Mouse (Mus musculus) R1 (cell line): ENCODE measurements around the gene R3hdm4.
A peak's percentile ranks its signal among the peaks of the same experiment; 100 is the strongest.
"Not testable (repeated sequence)": the region's sequence is repeated elsewhere in the genome, so short reads cannot be mapped to it uniquely, and the experiment has no call there.

Experiments
- DNase-seq: peaks from one replicate; pipeline ENCODE4 v3.0.0-alpha.2; 2018; ENCODE audit warnings: low read depth, low spot score

The R3hdm4 gene

GRCm38 (mm10) chr10:79906712-79907111, 14.3 kb downstream of the R3hdm4 start:
- DNase-seq: no peak

DNA sequence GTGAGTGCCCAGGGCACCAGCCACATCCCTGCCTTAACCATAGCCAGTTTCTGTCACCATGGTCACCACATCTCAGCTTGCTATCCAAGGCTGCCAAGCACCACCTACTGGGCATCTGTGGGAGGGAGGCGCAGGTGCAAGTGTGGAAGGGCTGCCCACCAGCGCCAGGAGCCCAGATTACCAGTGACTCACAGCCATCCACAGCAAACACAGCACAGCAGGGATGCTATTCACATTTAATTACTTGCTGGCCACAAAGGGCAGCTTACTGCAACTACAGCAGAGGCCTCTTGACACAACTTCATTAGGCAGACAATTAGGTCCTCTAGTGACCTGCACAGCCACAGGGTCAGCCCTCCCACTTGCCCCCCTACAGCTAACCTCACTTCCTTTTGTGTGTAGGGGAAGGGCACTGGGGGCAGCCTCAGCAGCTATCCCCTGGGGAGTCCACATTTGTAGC, 20.0 kb downstream of the R3hdm4 start:
- DNase-seq: no peak

GRCm38 (mm10) chr10:79897316-79898245, 23.4 kb downstream of the R3hdm4 start:
- no peak for DNase-seq

- no peak for DNase-seq
These were observed 24.2 kb downstream of the R3hdm4 start for GRCm38 (mm10) chr10:79896814-79897213.

- no peak for DNase-seq
These were observed 24.7 kb downstream of the R3hdm4 start for GRCm38 (mm10) chr10:79896306-79896705.

- DNase-seq: peak; percentile 88
These were observed 28.4 kb downstream of the R3hdm4 start for GRCm38 (mm10) chr10:79892451-79893118.

DNA sequence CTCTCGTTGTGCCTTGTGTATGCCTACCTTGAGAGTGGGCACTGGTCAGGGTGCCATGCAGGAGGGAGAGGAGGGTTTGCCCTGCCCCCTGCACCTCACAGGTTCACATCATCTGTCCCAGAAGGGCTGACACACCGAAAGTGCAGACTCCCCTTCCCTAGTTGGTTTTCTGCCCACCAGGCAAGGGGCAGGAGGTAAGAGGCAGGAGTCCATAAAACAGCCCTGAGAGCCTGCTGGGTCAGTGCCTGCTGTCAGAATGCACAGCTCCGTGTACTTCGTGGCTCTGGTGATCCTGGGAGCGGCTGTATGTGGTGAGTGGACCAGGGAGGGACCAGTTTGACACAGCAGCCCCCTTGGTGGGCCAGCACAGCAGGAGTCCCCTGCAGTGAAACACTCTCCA, 30.3 kb downstream of the R3hdm4 start, which contains the start of gene Cfd:
Gene Cfd, plus strand, starts transcription at position 184 of the 400 bp plus-strand sequence.
- DNase-seq: no peak

DNA sequence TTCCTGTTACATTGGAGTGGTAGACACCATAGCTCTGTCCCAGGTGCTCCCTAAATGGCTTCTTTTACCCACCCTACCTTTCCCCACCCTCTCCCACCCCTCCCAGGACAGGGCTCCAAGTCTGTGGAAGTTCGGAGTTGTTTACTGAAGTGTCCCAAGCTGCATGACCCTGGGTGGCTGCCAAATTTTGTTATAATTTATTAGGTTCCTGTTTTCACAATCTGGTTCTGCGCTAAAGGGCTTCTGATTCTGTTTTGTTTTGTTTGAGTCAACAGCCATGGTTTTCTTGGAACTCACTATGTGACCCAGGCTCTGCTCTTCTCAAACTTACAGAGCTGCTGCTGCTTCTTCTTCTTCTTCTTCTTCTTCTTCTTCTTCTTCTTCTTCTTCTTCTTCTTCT, 31.6 kb downstream of the R3hdm4 start:
- no peak for DNase-seq

DNA sequence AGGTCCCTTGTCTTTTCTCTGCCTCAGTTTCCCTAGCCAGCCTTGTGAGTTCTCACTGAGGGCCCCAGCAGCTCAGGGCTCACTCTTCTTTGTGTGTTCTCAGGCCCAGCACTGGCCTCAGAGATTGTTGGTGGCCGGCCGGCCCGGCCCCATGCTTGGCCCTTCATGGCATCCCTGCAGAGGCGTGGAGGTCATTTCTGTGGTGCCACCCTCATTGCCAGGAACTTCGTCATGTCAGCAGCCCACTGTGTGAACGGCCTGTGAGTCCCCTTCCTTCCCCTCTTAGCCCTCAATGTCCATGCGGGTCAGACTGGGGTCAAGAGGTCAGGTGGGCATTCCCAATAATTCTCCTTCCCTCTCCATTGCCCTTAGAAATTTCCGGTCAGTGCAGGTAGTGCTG, 34.4 kb downstream of the R3hdm4 start:
- no peak for DNase-seq

DNA sequence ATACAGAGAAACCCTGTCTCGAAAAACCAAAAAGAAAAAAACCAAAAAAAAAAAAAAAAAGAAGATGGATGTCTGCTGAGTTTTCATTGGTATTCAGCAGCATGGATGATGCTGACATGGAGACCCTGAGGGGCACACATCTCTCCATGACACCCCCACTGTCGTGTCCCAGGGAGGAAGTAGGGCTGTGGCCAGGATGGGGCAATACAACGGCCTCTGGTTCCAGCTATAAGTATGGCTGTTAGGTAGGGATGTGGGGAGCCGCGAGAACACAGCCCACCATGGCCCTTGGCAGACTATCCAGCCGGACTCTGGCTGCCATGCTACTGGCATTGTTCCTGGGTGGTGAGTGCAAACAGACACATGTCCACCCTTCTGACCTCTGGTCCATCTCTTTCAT, 35.0 kb downstream of the R3hdm4 start, which contains the start of gene Elane:
Gene Elane, plus strand, starts transcription at position 194 of the 400 bp plus-strand sequence.
- DNase-seq: no peak

- not testable (repeated sequence) for DNase-seq
These were observed 36.1 kb downstream of the R3hdm4 start for GRCm38 (mm10) chr10:79884938-79885337.

DNA sequence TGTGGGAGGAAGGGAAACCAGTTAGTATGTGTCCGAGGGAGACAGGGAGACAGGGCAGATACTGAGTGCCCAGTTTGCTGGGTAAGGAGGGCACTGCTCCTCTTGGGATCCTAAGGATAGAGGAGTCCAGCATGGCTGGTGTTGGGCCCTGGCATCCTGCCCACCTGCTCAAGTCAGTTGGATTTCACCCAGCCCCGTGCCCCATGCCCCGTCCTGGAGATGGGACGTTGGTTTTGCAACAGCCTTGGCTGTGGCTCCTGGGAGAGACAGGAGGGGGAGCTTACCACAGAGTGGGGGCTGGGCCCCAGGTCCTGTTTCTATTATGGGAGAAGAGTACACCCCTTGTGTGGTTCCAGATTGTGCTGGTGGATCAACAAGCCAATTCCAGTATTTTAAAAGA, 36.6 kb downstream of the R3hdm4 start:
- no peak for DNase-seq

GRCm38 (mm10) chr10:79883297-79884084, 37.5 kb downstream of the R3hdm4 start:
- peak; percentile 90 for DNase-seq

DNA sequence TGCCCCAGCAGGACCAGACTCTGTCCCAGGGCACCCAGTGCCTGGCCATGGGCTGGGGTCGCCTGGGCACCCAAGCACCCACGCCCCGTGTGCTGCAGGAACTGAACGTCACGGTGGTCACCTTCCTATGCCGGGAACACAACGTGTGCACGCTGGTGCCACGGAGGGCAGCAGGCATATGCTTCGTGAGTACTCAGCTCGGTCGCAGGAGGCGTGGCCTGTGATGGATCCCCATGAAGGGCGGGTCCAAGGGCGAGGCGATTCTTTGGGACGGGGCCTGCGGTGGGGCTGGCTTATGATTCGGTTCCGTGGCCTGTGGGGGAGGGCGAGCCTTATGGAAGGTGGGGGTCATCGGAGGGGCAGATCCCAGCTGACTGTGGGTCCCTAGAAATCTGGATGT, 39.0 kb downstream of the R3hdm4 start:
- DNase-seq: peak; percentile 63

DNA sequence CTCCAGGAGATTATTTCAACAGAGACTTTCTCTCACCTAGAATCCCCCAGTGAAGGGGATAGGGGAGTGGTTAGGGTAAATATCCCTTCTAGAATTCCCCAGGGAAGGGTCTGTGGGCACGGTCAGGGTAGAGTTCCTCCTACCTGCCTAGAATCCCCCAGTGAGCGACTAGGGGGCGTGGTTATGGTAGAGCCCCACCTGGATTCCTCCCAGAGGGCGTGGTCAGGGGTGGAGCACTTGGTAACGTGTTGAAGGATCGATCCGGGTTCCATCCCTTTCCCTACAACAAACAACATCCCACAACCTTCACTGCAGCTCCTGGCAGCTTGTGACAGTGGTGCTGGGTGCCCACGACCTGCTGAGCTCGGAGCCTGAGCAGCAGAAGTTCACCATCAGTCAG, 40.3 kb downstream of the R3hdm4 start:
- peak; percentile 46 for DNase-seq

GRCm38 (mm10) chr10:79879527-79879926, 41.5 kb downstream of the R3hdm4 start:
- DNase-seq: no peak

GRCm38 (mm10) chr10:79877757-79878156, 43.3 kb downstream of the R3hdm4 start:
- DNase-seq: no peak

DNA sequence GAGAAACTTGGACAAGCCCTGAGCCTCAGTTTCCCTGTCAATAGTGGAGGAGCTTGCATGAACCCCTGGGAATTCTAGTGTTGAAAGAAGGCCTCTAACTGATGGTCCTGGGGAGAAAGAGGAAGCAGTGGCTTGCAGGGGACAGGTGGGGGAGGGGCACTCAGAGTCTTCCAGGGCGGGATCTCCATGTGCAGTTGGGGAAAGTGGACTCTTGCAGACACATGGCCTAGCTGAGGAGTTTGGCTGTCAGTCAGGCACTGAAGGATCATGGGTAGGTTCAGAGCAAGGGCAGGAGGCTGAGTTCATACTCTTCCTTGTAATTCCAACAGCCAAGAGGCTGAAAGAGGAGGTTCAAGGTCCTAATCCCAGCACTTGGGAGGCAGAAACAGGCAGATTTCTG, 43.8 kb downstream of the R3hdm4 start:
- DNase-seq: no peak

- peak; percentile 67 for DNase-seq
These were observed 46.6 kb downstream of the R3hdm4 start, which contains the start of the genes Prtn3 and Plppr3 for GRCm38 (mm10) chr10:79874290-79874862. Gene Prtn3 (plus strand): TSS chr10:79874476. Gene Plppr3 (minus strand): TSS chr10:79874634.

- DNase-seq: no peak
These were observed 47.2 kb downstream of the R3hdm4 start for GRCm38 (mm10) chr10:79873715-79874289.

- no peak for DNase-seq
These were observed 47.7 kb downstream of the R3hdm4 start for GRCm38 (mm10) chr10:79873313-79873712.
